Mouse (Mus musculus): ENCODE measurements around the gene Fam111a.

Fam111a gene

GRCm38 (mm10) chr19:12600684-12601480 lies 55.3 kb downstream of the Fam111a start:
- in situ Hi-C loops (cut with MboI, MseI), result no loop called here

GRCm38 (mm10) chr19:12608336-12608735 lies 62.8 kb downstream of the Fam111a start:
- in situ Hi-C loops (cut with MboI, MseI), result no loop called here

- in situ Hi-C loops (cut with MboI, MseI), result no loop called here
Observed at GRCm38 (mm10) chr19:12613646-12614045, 68.1 kb downstream of the Fam111a start.

- in situ Hi-C loops (cut with MboI, MseI), result no loop called here
Observed at GRCm38 (mm10) chr19:12633176-12633575, 87.6 kb downstream of the Fam111a start, which contains the start of gene Glyat. Gene Glyat, plus strand, starts transcription at chr19:12633308.

- in situ Hi-C loops (cut with MboI, MseI), result no loop called here
Observed at GRCm38 (mm10) chr19:12634259-12634658, 88.7 kb downstream of the Fam111a start.

GRCm38 (mm10) chr19:12634963-12635362 lies 89.4 kb downstream of the Fam111a start:
- in situ Hi-C loops (cut with MboI, MseI), result no loop called here

GRCm38 (mm10) chr19:12636863-12637262 lies 91.3 kb downstream of the Fam111a start:
- in situ Hi-C loops (cut with MboI, MseI), result no loop called here

- in situ Hi-C loops (cut with MboI, MseI), result no loop called here
Observed at GRCm38 (mm10) chr19:12638049-12638448, 92.5 kb downstream of the Fam111a start.

All from regulatory T cell (primary cell).